Mouse (Mus musculus) neural tube, embryonic 14.5 days (tissue): ENCODE results near the gene Vti1a. TPM values are rescaled to one million over a fixed set of nuclear protein-coding genes. Genes with fewer than 3 reads are reported as not detected.

Experiments used
- ATAC-seq: fragments of 200-750 bp; cut with Nextera tagmentation; 2 replicates; pipeline ENCODE4 v1.8.0; 2017; ENCODE audit warnings: low read depth, mild to moderate bottlenecking, moderate TSS enrichment, moderate library complexity
- H3K27ac ChIP-seq: fragments of 300-500 bp; sonication (generic); 2 replicates; pipeline ENCODE4 v1.5.1; 2014; ENCODE audit warnings: low read depth, mild to moderate bottlenecking, control low read depth, low read length, moderate library complexity, mixed read lengths
- H3K27me3 ChIP-seq: fragments of 300-500 bp; sonication (generic); 2 replicates; pipeline ENCODE4 v1.6.1; 2014; ENCODE audit warnings: low read length; ENCODE audit not compliant: control insufficient read depth, insufficient read depth
- H3K36me3 ChIP-seq: fragments of 300-500 bp; sonication (generic); 2 replicates; pipeline ENCODE4 v1.6.1; 2014; ENCODE audit warnings: low read length, mixed read lengths; ENCODE audit not compliant: control insufficient read depth, insufficient read depth
- H3K4me1 ChIP-seq: fragments of 300-500 bp; sonication (generic); 2 replicates; pipeline ENCODE4 v1.6.1; 2014; ENCODE audit warnings: low read length; ENCODE audit not compliant: control insufficient read depth, insufficient read depth
- H3K4me2 ChIP-seq: fragments of 300-500 bp; sonication (generic); 2 replicates; pipeline ENCODE4 v1.6.1; 2014; ENCODE audit warnings: mild to moderate bottlenecking, low read depth, low read length, control low read depth
- H3K4me3 ChIP-seq: fragments of 300-500 bp; sonication (generic); 2 replicates; pipeline ENCODE4 v1.5.1; 2014; ENCODE audit warnings: low read depth, low read length, control low read depth, mixed read lengths
- H3K9ac ChIP-seq: fragments of 300-500 bp; sonication (generic); replicated peaks from 2 replicates; pipeline ENCODE4 v1.6.1; 2014; ENCODE audit warnings: low read depth, mild to moderate bottlenecking, control low read depth, low read length, mixed read lengths
- H3K9me3 ChIP-seq: fragments of 300-500 bp; sonication (generic); 2 replicates; pipeline ENCODE4 v1.6.1; 2016; ENCODE audit warnings: low read length; ENCODE audit not compliant: control insufficient read depth
- WGBS: fragments of 180-500 bp; shearing (Covaris S2); extraction: QIAGEN DNeasy Blood & Tissue Kit; methylation state at CpG from one replicate; pipeline ENCODE4 v1.1.7; 2014; 5-methylcytosine and 5-hydroxymethylcytosine counted together
- polyA plus RNA-seq: library from polyadenylated mRNA; unstranded; fragments of >200 nt; fragmentation: Nextera tagmentation; extraction: Ambion mirVana; gene quantifications from 2 replicates; pipeline ENCODE4 v1.2.1, GENCODE M21; 2014

The Vti1a gene
- polyA plus RNA-seq, 1 experiment from 2014 or later, result 35.7 TPM

- Histone ChIP-seq H3K36me3 (no peaks in the 10 kb centered on the region), H3K9ac (no peak overlapping the region), H3K27ac (no peak overlapping the region), H3K9me3 (no peaks in the 10 kb centered on the region), H3K4me3 (no peak overlapping the region), H3K4me2 (no peak overlapping the region), H3K4me1 (peaks cover 3% of the 10 kb centered on the region; the same call in 1 of the 2 replicates), H3K27me3 (peaks cover 8% of the 10 kb centered on the region; the same call in 1 of the 2 replicates)
- no peak for ATAC-seq
- 81% methylated on average over 2 of the region's 2 CpGs for WGBS
Measured at GRCm38 (mm10) chr19:55641891-55642290, 325.8 kb downstream of the Vti1a start.

GRCm38 (mm10) chr19:55642361-55642760, 326.3 kb downstream of the Vti1a start:
- H3K9ac ChIP-seq, result no peak overlapping the region
- no peak overlapping the region for H3K4me2 ChIP-seq
- no peak overlapping the region for H3K27ac ChIP-seq
- no peak overlapping the region for H3K4me3 ChIP-seq
- no peaks in the 10 kb centered on the region for H3K36me3 ChIP-seq
- H3K4me1 ChIP-seq, result peaks cover 3% of the 10 kb centered on the region; the same call in 1 of the 2 replicates
- peaks cover 8% of the 10 kb centered on the region; the same call in 1 of the 2 replicates for H3K27me3 ChIP-seq
- H3K9me3 ChIP-seq, result no peaks in the 10 kb centered on the region
- 41% methylated on average over 11 of the region's 11 CpGs for WGBS
- ATAC-seq, result no peak

GRCm38 (mm10) chr19:55643288-55643901, 327.3 kb downstream of the Vti1a start:
- no peak overlapping the region for H3K27ac ChIP-seq
- H3K9me3 ChIP-seq, result no peaks in the 10 kb centered on the region
- H3K4me3 ChIP-seq, result no peak overlapping the region
- H3K9ac ChIP-seq, result no peak overlapping the region
- H3K4me1 ChIP-seq, result peaks cover 3% of the 10 kb centered on the region; the same call in 1 of the 2 replicates
- 18% methylated on average over 14 of the region's 14 CpGs for WGBS
- H3K36me3 ChIP-seq, result no peaks in the 10 kb centered on the region
- no peak for ATAC-seq
- 0 out of 2 replicates have a peak overlapping the region, but pooled peaks have one; percentile 20 for H3K4me2 ChIP-seq
- peaks cover 8% of the 10 kb centered on the region; the same call in 1 of the 2 replicates for H3K27me3 ChIP-seq

- no peak overlapping the region for H3K27ac ChIP-seq
- H3K9ac ChIP-seq, result no peak overlapping the region
- no peak for ATAC-seq
- peaks cover 8% of the 10 kb centered on the region; the same call in 1 of the 2 replicates for H3K27me3 ChIP-seq
- 81% methylated on average over 13 of the region's 13 CpGs for WGBS
- H3K4me3 ChIP-seq, result no peak overlapping the region
- no peaks in the 10 kb centered on the region for H3K9me3 ChIP-seq
- peaks cover 3% of the 10 kb centered on the region; the same call in 1 of the 2 replicates for H3K4me1 ChIP-seq
- H3K36me3 ChIP-seq, result no peaks in the 10 kb centered on the region
- H3K4me2 ChIP-seq, result 0 out of 2 replicates have a peak overlapping the region, but pooled peaks have one; percentile 20
Measured at GRCm38 (mm10) chr19:55643931-55644330, 327.8 kb downstream of the Vti1a start.

- ATAC-seq, result no peak
- no peaks in the 10 kb centered on the region for H3K9me3 ChIP-seq
- H3K27me3 ChIP-seq, result no peaks in the 10 kb centered on the region
- 94% methylated on average over 10 of the region's 10 CpGs for WGBS
- no peak overlapping the region for H3K4me3 ChIP-seq
- no peaks in the 10 kb centered on the region for H3K4me1 ChIP-seq
- no peak overlapping the region for H3K27ac ChIP-seq
- H3K4me2 ChIP-seq, result no peak overlapping the region
- H3K36me3 ChIP-seq, result no peaks in the 10 kb centered on the region
- H3K9ac ChIP-seq, result no peak overlapping the region
Measured at GRCm38 (mm10) chr19:55649363-55649762, 333.3 kb downstream of the Vti1a start.

- Histone ChIP-seq H3K4me3 (no peak overlapping the region), H3K36me3 (no peaks in the 10 kb centered on the region), H3K4me2 (no peak overlapping the region), H3K9ac (no peak overlapping the region), H3K27me3 (no peaks in the 10 kb centered on the region), H3K9me3 (no peaks in the 10 kb centered on the region), H3K4me1 (no peaks in the 10 kb centered on the region), H3K27ac (no peak overlapping the region)
- 87% methylated on average over 9 of the region's 9 CpGs for WGBS
- no peak for ATAC-seq
Measured at GRCm38 (mm10) chr19:55651017-55651416, 334.9 kb downstream of the Vti1a start.

GRCm38 (mm10) chr19:55652693-55653265, 336.7 kb downstream of the Vti1a start:
- Histone ChIP-seq H3K4me1 (no peaks in the 10 kb centered on the region), H3K27ac (no peak overlapping the region), H3K4me2 (no peak overlapping the region), H3K27me3 (no peaks in the 10 kb centered on the region), H3K4me3 (no peak overlapping the region), H3K9me3 (no peaks in the 10 kb centered on the region), H3K36me3 (no peaks in the 10 kb centered on the region), H3K9ac (no peak overlapping the region)
- WGBS, result 88% methylated on average over 7 of the region's 7 CpGs
- ATAC-seq, result no peak

GRCm38 (mm10) chr19:55660165-55660564, 344.1 kb downstream of the Vti1a start:
- Histone ChIP-seq H3K36me3 (no peaks in the 10 kb centered on the region), H3K4me3 (no peak overlapping the region), H3K4me2 (no peak overlapping the region), H3K27ac (no peak overlapping the region), H3K9me3 (no peaks in the 10 kb centered on the region), H3K9ac (no peak overlapping the region), H3K27me3 (no peaks in the 10 kb centered on the region), H3K4me1 (no peaks in the 10 kb centered on the region)
- WGBS, result 93% methylated on average over 11 of the region's 11 CpGs
- ATAC-seq, result no peak

GRCm38 (mm10) chr19:55662521-55663223, 346.6 kb downstream of the Vti1a start:
- no peaks in the 10 kb centered on the region for H3K4me1 ChIP-seq
- WGBS, result 24% methylated on average over 5 of the region's 5 CpGs
- ATAC-seq, result peak; percentile 41; the same call in 1 of the 2 replicates
- no peaks in the 10 kb centered on the region for H3K36me3 ChIP-seq
- no peak overlapping the region for H3K9ac ChIP-seq
- no peaks in the 10 kb centered on the region for H3K27me3 ChIP-seq
- H3K9me3 ChIP-seq, result no peaks in the 10 kb centered on the region
- no peak overlapping the region for H3K4me2 ChIP-seq
- no peak overlapping the region for H3K27ac ChIP-seq
- H3K4me3 ChIP-seq, result no peak overlapping the region
